Mouse (Mus musculus) liver, embryonic 14.5 days (tissue): ENCODE data around the gene Tnnt3.

Experiments used
- CTCF ChIP-seq: IDR thresholded peaks from 2 replicates; pipeline ENCODE4 v1.5.1; 2016; ENCODE audit warnings: antibody characterized with exemption, low read depth, control low read depth
- EP300 ChIP-seq: IDR thresholded peaks from 2 replicates; pipeline ENCODE4 v1.6.1; 2016; ENCODE audit warnings: antibody characterized with exemption, low read depth

- no peak for TF ChIP-seq EP300
- TF ChIP-seq CTCF: no peak
Measured at GRCm38 (mm10) chr7:142535832-142536231, 37.2 kb downstream of the Tnnt3 start.
